Mouse (Mus musculus): ENCODE results near the gene Vav2. TPM values are rescaled to one million over a fixed set of nuclear protein-coding genes. Genes with fewer than 3 reads are reported as not detected.

Vav2 gene
- total and polyA plus RNA-seq, 3 experiments, result 11.3 to 12.5 (median 11.9) TPM

DNA sequence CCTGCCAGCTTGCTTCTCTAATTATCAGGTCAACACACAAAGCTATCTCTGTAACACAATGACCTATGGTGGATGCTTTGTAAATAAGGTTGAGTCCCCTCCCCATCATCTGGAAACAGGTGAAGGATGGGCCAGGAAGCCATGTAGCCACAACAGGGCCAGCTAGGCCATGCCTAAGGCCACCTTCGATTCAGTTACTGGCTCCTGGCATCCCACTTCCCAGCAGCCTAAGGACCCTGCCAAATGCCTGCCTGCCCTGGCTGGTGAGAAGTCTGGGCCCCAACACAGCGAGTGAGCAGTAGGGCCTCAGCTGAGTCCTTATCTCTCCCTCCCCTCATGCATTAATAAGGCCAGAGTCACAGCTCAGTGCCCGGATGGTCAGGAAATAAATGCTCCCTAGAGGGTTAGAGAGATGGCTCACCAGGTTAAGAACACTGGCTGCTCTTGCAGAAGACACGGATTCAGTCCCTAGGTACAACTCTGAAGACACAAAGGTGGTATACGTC is 9.1 kb downstream of the Vav2 start:
- H3K27ac ChIP-seq, result peak overlapping the region; percentile 61
- no peak overlapping the region for H3K4me3 ChIP-seq
- H3K27me3 ChIP-seq (ENCODE audit: control insufficient read depth, insufficient read depth, low read length), result no peaks in the 10 kb centered on the region
- intact Hi-C loops (cut with DNase I), result no loop called here
- WGBS, result 31% methylated on average over 5 of the region's 5 CpGs
- H3K79me2 ChIP-seq (replicated peaks; ENCODE audit: control insufficient read depth, insufficient read depth, low read length), result 0 out of 2 replicates have a peak, but pooled peaks cover 2% of the 10 kb centered on the region
- peaks cover 33% of the 10 kb centered on the region for H3K4me1 ChIP-seq (ENCODE audit: control insufficient read depth, insufficient read depth, low read length)
- no peak overlapping the region for H3K9ac ChIP-seq (ENCODE audit: low read depth, low read length)
- H3K36me3 ChIP-seq (ENCODE audit: control insufficient read depth, insufficient read depth, low read length), result no peaks in the 10 kb centered on the region
- DNase-seq, result no peak
- TF ChIP-seq POLR2A (IDR thresholded peaks at IDR 0.05; ENCODE audit: insufficient read depth, low read depth, low read length), result no peak
- no peak for TF ChIP-seq CTCF (IDR thresholded peaks at IDR 0.05)
- no peak for TF ChIP-seq EP300 (IDR thresholded peaks at IDR 0.05; ENCODE audit: insufficient read depth, low read depth, low read length)

DNA sequence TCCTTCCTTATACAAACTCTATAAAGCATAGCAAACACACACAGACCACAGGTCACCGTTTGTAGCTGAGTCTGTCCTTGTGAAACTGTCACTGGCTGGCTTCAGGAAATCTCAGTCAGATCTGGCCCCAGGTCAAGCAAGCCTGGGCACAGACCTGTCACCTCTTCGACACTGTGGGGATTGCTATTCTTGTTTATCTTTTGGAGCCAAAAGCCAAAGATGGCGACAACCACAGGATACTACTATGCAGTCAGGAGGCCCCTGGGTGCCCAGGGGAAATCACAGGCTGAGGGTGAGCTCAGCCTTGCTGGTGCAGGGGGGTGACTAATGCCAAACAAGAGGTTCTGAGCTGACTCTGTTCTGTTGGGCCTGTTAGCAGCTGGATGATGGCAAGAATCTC is 10.4 kb downstream of the Vav2 start:
- H3K4me3 ChIP-seq, result no peak overlapping the region
- 0 out of 2 replicates have a peak, but pooled peaks cover 2% of the 10 kb centered on the region for H3K79me2 ChIP-seq (replicated peaks; ENCODE audit: control insufficient read depth, insufficient read depth, low read length)
- H3K27me3 ChIP-seq (ENCODE audit: control insufficient read depth, insufficient read depth, low read length), result no peaks in the 10 kb centered on the region
- peak in 1 of 2 experiments; percentile 69 for DNase-seq
- peaks cover 33% of the 10 kb centered on the region for H3K4me1 ChIP-seq (ENCODE audit: control insufficient read depth, insufficient read depth, low read length)
- TF ChIP-seq EP300 (IDR thresholded peaks at IDR 0.05; ENCODE audit: insufficient read depth, low read depth, low read length) (0 out of 2 replicates have a peak, but pooled peaks have one; percentile 31), CTCF (IDR thresholded peaks at IDR 0.05) (no peak)
- peak overlapping the region; percentile 70 for H3K27ac ChIP-seq
- WGBS, result 22% methylated on average over 3 of the region's 3 CpGs
- H3K36me3 ChIP-seq (ENCODE audit: control insufficient read depth, insufficient read depth, low read length), result no peaks in the 10 kb centered on the region
- intact Hi-C loops (cut with DNase I), result no loop called here
- H3K9ac ChIP-seq (ENCODE audit: low read depth, low read length), result no peak overlapping the region

GRCm38 (mm10) chr2:27415060-27415783 is 11.6 kb downstream of the Vav2 start:
- 77% methylated on average over 11 of the region's 11 CpGs for WGBS
- intact Hi-C loops (cut with DNase I), result no loop called here
- H3K27ac ChIP-seq, result no peak overlapping the region; the same call in 1 of the 2 replicates
- peaks cover 31% of the 10 kb centered on the region for H3K4me1 ChIP-seq (ENCODE audit: control insufficient read depth, insufficient read depth, low read length)
- no peak for DNase-seq
- no peak overlapping the region for H3K9ac ChIP-seq (ENCODE audit: low read depth, low read length)
- no peaks in the 10 kb centered on the region for H3K27me3 ChIP-seq (ENCODE audit: control insufficient read depth, insufficient read depth, low read length)
- 0 out of 2 replicates have a peak, but pooled peaks cover 2% of the 10 kb centered on the region for H3K79me2 ChIP-seq (replicated peaks; ENCODE audit: control insufficient read depth, insufficient read depth, low read length)
- no peak for TF ChIP-seq EP300 (IDR thresholded peaks at IDR 0.05; ENCODE audit: insufficient read depth, low read depth, low read length)
- TF ChIP-seq POLR2A (IDR thresholded peaks at IDR 0.05; ENCODE audit: insufficient read depth, low read depth, low read length), result no peak
- TF ChIP-seq CTCF (IDR thresholded peaks at IDR 0.05), result no peak
- no peaks in the 10 kb centered on the region for H3K36me3 ChIP-seq (ENCODE audit: control insufficient read depth, insufficient read depth, low read length)
- H3K4me3 ChIP-seq, result no peak overlapping the region

DNA sequence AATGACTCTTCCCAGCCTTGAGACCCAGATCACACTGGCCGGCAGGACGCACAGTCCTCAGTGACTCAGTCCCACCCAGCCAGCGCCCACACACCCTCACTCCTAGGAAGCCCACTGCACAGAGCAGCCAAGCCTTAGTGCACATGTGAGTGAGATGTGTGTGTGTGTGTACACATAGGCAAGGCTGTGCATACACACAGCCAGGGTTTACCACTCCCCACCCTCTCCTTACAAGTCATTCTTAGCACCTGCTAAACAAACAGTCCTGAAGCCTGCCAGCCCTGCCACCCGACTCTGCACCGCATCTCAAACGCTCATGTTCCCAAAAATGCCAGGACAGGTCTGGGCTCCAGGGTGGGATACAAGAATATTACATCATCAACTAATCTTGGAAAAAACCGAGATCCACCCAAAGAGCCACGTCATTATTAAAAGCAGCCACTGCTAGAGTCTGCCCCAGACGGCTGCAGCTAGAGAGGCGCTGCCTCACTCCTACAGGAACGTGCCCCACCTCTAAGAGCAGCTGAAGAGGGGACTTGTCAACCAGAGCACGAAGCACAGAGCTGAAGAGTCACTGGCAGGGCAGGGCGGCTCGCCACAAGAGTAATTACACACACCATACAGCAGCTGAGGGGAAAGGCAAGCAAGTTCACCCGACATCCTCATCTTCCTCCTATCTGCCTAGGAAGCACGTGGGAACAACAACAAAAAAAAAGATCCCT is 12.7 kb downstream of the Vav2 start:
- H3K27ac ChIP-seq, result no peak overlapping the region

DNA sequence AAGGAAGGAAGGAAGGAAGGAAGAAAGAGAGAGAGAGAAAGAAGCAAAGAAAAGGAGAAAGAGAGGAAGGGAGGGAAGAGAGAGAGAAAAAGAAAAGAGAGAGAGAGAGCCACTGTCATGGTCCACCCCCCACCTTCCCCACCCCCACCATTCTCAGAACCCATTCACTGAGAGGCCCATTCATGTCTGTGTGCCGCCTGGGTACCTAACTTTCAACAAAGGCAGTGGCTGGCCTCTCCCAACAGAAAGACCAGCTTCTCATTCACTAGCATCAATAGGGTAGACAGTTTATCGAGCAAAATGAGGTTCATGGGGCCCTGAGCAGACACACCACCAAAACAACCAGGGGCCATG is 13.3 kb downstream of the Vav2 start:
- Histone ChIP-seq H3K9ac (ENCODE audit: low read depth, low read length) (no peak overlapping the region), H3K4me1 (ENCODE audit: control insufficient read depth, insufficient read depth, low read length) (peaks cover 30% of the 10 kb centered on the region), H3K36me3 (ENCODE audit: control insufficient read depth, insufficient read depth, low read length) (no peaks in the 10 kb centered on the region), H3K79me2 (replicated peaks; ENCODE audit: control insufficient read depth, insufficient read depth, low read length) (0 out of 2 replicates have a peak, but pooled peaks cover 2% of the 10 kb centered on the region), H3K27me3 (ENCODE audit: control insufficient read depth, insufficient read depth, low read length) (no peaks in the 10 kb centered on the region), H3K27ac (no peak overlapping the region), H3K4me3 (no peak overlapping the region)
- DNase-seq, result no peak
- intact Hi-C loops (cut with DNase I), result no loop called here
- TF ChIP-seq POLR2A (IDR thresholded peaks at IDR 0.05; ENCODE audit: insufficient read depth, low read depth, low read length), result no peak
- TF ChIP-seq CTCF (IDR thresholded peaks at IDR 0.05), result no peak
- TF ChIP-seq EP300 (IDR thresholded peaks at IDR 0.05; ENCODE audit: insufficient read depth, low read depth, low read length), result no peak
- 73% methylated on average over 2 of the region's 2 CpGs for WGBS

More for the DNA sequence above, 12.7 kb downstream of the Vav2 start:
- TF ChIP-seq CTCF (IDR thresholded peaks at IDR 0.05), result no peak
- no peak for TF ChIP-seq POLR2A (IDR thresholded peaks at IDR 0.05; ENCODE audit: insufficient read depth, low read depth, low read length)
- TF ChIP-seq EP300 (IDR thresholded peaks at IDR 0.05; ENCODE audit: insufficient read depth, low read depth, low read length), result no peak
- H3K9ac ChIP-seq (ENCODE audit: low read depth, low read length), result no peak overlapping the region
- DNase-seq, result peak in 1 of 2 experiments; percentile 53
- H3K4me1 ChIP-seq (ENCODE audit: control insufficient read depth, insufficient read depth, low read length), result peaks cover 31% of the 10 kb centered on the region
- intact Hi-C loops (cut with DNase I), result no loop called here
- no peaks in the 10 kb centered on the region for H3K27me3 ChIP-seq (ENCODE audit: control insufficient read depth, insufficient read depth, low read length)
- WGBS, result 45% methylated on average over 16 of the region's 16 CpGs
- no peaks in the 10 kb centered on the region for H3K36me3 ChIP-seq (ENCODE audit: control insufficient read depth, insufficient read depth, low read length)
- 0 out of 2 replicates have a peak, but pooled peaks cover 2% of the 10 kb centered on the region for H3K79me2 ChIP-seq (replicated peaks; ENCODE audit: control insufficient read depth, insufficient read depth, low read length)
- no peak overlapping the region for H3K4me3 ChIP-seq
